Mouse (Mus musculus): ENCODE data around the gene Ptma. TPM values are rescaled to one million over a fixed set of nuclear protein-coding genes. Genes with fewer than 3 reads are reported as not detected.
"Not testable (repeated sequence)": the region's sequence is repeated elsewhere in the genome, so short reads cannot be mapped to it uniquely, and the experiment has no call there.

Gene Ptma
- polyA plus RNA-seq (2017; shearing (Covaris generic)), result 1,000 to 10,000 TPM; 2,967 to 3,416 TPM

DNA sequence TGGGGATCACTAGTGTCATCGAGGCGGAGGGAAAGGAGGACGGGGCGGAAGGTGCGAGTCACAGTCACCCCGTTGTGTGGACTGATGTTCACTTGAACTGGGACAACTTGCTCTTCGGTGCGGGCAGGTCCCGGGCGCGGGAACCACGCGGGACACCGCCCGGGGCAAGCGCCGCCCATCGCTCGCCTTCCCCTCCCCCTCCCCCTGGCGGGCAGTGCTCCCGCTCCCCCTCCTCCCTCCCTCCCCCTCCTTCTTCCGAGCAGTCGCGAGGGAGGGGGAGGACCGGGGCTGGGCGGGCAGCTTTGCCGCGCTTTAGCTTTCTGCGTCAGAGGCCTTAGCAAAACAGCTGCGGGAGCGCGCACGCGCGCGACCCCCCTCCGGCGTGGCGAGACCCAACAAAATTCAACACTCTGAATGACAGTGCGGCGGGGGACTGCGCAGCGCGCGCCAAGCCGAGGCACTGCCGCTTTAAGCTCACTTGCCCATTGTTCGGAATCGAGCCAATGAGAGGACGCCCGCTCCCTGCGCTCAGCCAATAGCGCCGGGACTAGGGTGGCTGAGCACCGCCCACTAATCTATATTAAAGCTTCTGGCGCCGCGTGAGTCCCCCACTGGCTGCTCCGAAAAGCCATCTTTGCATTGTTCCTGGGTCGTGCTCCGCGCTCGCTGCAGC lies at the start of gene Ptma:
Gene Ptma (plus strand): TSS at position 611 of the 673 bp plus-strand sequence.
- ATAC-seq, result peak; percentile 78

DNA sequence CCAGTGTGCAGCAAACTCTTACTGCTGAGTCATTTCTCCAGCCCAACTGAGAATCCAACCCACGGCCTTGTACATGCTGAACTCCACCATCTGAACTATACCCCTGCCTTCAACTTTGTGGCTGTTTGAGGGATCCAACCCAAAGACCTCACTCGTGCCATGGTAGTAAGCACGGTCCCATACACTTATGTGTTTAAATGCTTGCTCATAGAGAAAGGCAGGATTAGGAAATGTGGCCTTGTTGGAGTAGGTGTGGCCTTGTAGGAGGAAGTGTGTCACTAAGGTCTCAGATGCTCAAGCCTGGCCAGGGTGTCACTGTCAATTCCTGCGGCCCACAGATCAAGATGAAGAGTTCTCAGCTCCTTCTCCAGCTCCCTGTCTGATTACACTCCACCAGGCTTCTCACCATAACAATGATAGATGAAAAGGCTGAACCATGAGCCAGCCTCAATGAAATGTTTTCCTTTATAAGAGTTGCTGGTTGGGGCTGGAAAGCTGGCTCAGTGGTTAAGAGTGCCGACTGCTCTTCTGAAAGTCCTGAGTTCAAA lies 48.7 kb upstream of the Ptma start:
- no peak for ATAC-seq

DNA sequence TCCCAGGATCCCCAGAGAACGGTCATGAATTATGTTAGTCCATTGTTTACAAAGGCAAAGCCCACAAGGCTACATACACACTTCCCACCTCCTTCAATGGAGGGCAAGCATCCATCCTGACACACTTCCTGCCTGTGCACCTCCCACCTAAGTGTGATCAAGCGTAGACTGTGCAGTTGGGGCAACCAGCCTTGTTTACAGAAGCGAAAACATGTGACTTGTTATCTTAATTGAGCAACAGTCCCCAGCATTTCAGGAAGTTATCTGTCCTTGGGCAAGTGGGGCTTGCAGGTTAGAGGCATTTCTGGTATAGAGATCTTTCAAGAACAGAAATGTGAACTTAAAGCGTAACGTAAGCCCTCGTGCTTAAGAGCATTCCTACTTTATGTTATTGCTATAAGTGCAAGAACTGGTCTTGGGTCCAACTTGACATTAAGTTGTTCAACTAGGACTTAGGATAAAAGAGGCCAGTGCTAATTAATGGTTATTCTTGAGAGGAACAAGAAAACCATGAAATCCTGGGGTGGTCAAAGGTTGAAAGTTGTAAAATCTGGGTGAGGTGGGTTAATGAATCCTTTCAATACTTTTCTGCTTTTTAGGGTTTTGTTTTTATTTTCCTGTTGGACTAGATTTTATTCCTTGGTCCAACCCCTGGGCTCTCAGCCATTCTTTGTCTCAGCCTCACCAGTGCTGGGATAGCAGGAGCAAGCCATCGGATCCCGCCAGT lies 47.3 kb upstream of the Ptma start:
- ATAC-seq, result no peak

DNA sequence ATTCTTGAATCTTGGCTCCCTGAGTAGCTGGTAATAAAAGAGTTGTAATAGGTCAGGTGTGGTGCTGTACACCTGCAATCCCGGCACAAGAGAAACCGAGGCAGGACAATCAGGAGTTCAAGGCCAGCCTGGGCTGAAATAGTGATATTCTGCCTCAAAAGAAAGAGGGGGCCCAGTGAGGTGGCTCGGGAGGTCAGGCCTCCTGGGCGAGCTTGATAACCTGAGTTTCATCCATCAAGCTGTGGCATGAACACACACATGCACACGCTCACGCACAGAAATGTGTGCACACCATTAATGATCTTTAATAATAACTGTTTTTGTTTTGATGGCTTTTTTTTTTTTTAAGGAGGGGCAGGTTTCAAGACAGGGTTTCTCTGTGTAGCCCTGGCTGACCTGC lies 46.2 kb upstream of the Ptma start:
- ATAC-seq, result no peak

DNA sequence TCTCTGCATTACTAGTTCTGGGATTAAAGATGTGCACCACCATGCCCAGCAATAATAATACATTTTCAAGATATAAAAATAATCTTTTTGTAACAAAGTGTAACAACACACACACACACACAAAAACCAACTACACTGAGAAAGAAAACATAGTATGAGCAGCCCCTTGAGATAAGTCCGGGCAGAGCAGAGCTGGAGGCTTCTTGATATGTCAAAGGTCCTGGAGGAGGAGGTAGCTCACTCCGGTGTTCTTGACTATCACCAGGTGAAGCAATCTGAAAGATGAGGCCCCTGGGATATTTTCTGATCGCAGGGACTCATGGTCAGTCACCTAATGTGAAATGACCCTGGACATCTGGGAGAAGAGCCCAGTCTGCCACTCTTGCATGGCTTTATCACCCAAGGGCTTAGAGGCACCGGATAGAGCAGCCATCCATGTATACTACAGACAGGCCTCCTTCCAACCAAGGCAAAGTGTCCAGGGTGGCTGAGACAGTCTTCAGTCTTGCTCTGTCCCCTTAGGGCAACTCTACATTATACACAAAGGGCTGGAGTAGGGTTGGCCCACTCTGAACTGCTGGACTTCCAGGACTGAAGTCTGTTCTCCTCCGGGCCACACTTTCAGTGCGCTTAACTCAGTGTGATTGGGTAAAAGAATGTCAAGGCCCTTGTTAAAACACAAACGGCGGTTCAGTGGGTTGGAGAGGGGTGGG lies 45.6 kb upstream of the Ptma start:
- no peak for ATAC-seq

DNA sequence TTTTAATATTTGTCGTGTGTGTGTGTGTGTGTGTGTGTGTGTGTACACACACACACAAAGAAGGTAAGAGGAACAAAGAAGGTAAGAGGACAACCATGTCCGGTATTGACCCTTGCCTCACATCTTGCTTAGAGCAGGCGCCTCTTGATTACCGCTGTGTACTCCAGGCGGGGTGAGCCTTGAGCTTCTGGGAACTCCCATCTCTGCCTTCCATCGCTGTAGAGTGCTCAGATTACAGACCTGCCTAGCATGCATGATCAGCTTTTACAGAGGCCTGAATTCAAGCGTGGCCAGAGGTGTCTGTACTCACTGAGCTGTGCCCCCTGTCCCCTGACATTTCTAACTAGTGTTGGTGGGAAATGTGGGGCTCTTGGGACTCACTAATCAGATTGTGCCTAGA lies 45.1 kb upstream of the Ptma start:
- no peak for ATAC-seq

DNA sequence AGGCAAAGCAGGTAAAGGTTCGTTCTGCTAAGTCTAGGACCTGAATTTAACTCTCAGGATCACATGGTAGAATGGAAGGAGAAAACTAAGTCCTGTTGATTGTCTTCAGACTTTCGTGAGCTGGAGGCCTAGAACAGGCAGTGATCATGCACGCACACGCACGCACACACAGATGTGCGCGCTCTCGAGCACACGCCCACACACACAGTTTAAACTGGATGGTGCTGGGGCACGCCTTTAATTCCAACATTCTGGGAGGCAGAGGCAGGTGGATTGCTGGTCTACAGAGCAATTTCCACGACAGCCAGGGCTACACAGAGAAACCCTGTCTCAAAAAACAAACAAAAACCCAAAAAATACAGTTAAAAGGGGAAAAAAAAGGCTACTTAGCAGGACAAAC lies 44.2 kb upstream of the Ptma start:
- no peak for ATAC-seq

DNA sequence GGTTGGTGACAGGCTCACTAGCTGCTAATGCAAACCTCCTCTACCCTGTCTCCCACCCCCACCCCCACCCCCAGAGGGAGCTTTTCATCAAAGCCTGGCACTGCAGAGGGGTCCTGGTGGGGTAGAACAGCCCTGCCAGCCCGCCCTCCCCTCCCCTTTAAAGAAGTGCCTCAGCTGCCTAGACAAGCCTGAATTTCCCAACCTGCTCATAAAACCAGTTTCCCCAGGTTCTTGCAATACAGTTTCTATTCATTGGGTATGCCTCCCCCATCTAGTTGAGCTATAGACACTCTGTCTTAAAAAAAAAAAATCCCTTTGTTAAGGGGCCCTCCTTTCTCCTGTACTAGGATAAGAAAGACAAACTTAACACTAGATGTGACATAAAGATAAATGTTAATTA lies 43.8 kb upstream of the Ptma start:
- no peak for ATAC-seq

DNA sequence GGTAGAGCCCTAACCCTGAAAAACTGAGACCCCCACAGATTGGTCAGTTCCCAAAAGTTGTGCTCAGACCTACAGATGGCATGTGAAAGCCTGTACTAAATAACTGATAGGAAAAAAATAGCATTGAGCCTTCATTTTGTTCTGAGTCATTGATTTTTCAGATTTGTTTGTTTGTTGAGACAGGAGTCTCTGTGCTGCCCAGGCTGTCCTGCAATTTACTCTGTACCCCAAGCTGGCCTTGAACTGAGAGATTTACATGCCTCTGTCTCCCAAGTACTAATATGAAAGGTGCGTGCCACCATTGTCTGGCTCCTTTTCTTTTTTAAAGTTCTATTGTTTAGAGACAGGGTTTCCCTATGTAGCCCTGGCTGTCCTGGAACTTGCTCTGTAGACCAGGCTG lies 41.2 kb upstream of the Ptma start:
- ATAC-seq, result no peak

DNA sequence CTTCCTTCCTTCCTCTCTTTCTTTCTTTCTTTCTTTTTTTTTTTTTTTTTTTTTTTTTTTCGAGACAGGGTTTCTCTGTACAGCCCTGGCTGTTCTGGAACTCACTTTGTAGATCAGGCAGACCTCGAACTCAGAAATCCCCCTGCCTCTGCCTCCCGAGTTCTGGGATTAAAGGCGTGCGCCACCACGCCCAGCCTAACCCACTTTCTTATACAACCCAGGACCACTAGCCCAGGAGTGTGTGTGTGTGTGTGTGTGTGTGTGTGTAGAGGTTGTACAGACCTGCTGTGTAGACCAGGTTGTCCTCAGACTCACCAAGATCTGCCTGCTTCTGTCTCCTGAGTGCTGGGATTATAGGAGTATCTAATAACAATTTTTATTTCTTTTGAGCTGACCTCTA lies 40.7 kb upstream of the Ptma start:
- not testable (repeated sequence) for ATAC-seq

DNA sequence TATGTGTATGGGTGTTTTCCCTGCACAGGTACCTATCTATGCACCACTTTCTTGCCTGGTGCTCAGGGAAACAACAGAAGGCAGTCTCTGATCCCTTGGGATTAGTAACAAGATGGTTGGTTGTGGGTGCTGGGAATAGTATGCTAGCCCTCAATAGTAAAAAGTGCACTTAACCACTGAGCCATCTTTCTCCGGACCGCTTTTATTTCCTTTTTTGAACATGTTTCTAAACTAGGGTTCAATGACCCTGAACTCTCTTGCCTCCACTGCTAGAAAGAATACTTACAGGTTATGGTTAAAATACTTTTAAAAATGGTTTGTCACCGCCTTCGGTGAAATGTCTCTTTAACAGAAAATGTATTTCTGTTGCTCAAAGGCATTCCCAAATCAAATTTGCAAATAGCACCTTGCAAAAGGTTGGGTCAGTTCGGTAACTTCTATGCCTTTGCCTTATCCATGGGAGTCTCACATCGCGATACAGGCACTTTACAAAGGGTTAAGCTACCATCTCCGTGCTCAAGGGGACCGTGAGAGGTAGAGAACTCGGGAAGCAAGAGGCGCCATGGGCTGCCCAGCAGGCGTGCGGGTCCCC lies 39.7 kb upstream of the Ptma start:
- no peak for ATAC-seq

DNA sequence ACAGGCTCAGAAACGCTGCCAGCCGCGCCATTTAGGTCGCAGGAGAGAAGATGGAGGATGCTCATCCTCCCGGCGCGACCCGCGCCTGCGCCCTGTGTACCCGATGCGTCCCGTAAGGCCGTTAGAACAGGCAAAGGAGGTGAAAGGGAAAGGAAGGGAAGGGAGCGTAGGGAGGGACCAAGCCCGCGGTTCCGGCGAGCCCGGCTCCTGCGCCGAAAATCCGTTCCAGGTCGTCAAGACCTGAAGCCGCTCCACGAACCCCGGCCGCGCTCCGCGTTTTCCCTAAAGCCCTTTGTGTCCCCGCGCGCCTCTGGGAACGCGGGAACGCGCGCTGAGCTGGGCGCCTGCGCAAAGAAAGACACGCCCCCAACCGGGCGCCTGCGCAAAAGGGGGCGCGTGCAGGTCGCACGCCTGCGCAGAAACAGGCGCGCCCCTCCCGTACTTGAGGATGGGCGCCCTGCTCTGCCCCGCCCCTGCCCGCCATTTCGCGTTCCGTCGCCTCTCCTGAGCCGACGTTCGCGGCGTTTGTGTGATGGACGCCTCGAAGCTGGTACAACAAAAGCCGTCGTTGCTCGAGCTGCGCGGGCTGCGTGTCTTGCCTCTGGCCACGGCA lies 39.1 kb upstream of the Ptma start:
- peak; percentile 85 for ATAC-seq

DNA sequence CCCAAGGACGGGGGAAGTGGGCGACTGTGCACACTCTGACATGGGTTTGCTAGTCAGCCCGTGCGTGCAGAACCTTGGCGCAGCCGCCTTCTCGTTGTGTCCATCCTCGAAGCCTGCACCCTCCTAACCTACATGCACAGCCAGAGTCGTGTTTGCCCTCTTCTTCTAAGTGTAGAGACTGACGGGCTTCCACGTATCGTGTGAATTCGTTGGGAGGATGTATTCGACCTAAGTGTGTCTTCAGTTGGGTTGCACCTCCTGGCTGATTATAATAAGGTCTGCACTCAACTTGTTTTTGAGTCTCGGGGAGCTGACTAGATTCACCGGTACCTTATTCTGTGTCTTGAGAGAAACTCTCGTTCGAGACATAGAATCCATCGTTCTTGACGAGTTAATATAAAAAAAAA lies 38.6 kb upstream of the Ptma start:
- ATAC-seq, result peak; percentile 26

DNA sequence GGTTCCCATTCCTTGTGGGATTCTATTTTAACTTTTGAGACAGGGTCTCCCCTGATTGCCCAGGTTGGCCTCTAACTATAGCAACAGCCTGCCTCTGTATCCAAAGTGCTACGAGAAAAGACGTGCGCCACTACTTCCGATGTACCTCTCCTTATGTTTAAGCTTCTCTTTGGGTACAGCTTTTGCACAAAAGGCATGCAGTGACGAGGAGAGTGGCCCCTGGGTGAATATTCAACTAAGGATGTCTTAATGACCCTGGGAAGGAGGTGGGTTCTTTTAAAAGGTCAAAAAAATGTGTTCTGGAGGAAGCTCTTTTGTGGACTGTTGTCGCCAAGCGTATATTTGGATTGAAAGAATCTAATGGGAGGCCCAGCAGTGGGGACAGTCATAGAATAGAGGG lies 38.2 kb upstream of the Ptma start:
- no peak for ATAC-seq

DNA sequence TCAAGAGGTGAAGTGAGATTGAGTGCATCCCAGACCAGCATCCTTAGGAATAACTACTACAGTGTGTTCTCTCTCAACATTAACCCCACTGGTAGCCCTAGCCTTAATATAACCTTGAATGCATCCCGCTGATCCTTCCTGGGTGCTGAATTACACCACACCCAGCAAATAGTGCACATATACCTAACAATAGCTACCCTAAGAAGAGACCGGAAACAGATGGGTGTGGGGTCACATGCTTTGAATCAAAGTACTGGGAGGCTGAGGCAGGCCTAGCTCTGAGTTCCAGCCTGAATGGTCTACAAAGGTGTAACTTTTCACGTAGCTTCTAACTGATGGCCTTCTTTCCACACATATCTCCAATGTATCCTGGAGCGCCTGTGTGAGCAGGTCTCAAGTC lies 37.8 kb upstream of the Ptma start:
- no peak for ATAC-seq

DNA sequence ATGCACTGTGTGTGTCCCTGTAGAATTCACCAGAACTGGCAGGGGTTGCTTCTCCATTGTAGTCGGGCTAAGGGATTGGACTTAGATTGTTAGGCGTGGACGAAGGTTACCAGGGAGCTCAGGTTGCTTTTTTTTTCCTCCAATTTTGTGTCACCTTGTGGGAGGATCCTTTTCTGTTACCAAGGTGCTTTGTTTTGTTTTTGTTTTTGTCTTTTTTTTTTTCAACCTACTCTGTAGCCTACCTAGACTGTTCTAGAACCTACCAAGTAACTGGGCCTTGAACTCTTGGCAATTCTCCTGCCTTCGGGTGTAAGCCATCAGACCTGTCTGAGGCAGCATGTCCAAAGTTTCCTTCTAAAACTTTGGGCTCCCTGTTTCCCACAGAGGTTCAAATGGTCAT lies 36.6 kb upstream of the Ptma start:
- no peak for ATAC-seq

DNA sequence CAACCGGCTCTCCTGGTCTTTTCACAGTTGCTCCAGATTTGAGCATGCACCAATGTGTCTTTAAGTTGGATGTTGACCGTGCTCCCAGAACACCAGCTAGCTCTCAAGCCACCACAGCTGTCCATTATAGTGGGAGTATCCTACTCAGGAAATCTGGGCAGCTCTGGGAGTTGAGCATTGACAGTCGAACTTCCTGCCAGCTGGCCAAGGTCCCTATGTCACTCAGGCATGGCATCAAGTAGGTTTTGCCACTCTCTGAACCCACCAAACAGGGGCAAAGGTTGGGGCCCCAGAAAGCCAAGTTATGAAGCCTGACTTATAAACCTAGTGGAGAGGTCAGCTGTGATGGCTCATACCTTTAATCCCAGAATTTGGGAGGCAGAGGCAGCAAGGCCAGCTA lies 35.8 kb upstream of the Ptma start:
- ATAC-seq, result no peak

DNA sequence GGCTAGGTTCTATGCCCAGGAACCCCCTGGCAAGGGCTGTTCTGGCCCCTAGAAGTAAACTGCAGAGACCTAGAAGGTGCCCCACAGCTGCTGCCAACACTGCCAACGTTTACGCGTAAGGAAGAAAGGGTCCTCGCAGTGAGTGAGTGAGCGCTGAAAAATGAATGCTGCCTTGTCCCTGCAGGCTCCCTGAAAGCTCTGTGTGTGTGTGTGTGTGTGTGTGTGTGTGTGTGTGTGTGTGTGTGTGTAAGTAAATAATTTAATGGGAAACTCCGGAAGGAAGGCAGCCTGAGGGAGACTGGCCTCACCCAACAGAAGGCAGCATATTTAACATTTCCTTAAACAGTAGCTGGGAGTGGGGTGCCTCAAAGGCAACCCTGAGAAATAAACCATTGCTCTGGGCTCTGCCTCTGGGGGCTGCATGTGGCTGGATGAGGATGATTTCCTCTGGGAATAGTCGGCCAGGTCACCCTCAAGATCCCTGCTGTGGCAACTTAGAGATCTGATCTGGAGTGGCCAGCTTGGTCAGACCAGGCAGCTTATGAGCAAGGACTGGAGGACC lies 34.9 kb upstream of the Ptma start:
- no peak for ATAC-seq

DNA sequence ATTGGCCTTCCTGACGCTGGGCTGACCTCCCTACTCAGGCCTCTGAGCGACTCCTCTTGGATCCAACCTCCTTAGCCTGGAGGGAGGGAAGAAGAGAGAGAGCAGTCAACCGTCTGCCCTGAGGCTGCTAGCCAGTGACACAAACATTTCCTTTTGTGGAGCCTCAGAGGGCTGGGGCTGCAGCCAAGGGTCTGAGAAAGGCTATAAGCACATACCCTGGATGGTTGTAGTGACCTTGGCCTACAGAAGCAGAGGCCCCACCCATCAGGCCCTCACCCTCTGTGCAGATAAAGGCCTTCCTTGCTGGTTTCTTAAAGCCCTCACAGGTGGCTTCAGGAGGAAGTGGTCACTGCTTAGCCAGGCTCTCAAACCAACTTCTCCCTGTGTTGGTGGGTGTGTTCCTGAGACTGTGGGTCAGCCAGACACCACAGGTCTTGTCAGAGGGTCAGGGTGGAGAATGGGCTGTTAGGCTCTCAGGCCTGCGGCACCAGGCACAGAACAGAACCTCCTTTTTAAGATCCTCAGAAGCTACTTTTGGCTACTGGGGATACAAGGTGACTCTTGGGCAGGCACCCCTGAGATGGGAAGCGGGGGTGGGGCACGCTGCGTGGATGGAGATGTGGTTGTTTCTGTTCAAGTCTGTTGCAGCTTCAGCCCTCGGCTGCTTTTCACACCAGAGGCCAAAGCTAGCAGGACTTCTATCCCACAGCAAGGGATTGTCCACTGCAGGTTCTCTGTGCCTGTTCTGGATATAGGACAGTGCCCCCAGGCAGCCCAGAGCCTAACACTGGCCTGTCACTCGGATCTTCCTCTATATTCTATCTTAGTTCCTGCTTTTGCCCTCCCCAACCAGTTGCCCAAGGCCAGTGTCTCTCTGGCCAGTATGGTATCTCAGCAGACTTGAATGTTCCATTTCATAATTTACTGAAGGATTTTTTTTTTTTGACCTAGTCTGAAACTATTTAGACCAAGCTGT lies 34.1 kb upstream of the Ptma start:
- no peak for ATAC-seq

DNA sequence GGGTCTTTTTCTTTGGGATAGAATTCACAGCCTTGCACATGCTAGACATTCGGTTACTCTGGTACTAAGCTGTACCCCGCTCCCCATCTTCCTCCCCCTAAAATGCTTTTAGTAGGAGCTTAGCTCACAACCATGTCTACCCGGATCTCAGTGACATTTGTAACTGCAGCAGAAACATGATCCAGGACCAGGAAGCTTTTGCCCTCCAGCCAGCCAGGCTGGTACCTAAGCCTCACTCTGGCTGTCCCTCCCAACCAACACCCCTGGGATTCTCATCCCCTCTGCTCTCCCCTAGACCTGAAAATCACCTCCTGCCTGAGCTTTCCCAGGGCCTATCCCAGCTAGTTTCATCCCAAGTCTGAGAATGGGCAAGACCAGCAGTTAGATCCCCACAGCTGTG lies 32.7 kb upstream of the Ptma start:
- ATAC-seq, result no peak

DNA sequence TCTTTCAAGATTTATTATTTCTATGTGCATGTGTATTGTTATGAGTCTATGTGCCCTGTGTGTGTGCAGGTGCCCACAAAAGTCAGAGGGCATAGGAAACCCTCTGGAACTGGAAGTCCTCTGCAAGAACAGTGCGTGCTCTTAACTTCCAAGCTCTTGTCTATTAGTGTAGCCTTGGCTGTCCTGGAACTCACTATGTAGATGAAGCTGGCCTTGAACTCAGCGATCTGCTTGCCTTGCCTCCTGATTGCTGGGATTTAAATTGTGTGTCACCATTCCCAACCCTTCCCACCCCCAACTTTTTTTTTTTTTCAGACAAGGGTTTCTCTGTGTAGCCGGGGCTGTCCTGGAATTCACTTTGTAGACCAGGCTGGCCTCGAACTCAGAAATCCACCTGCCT lies 30.2 kb upstream of the Ptma start:
- ATAC-seq, result no peak

Data from activated CD4-positive, CD25-positive, alpha-beta regulatory T cell, adult 4 months (primary cell).